Mouse (Mus musculus) small intestine, adult 2 months (tissue): Measurements from ENCODE around the gene Large1.

Source experiments
- CTCF ChIP-seq: fragments of 200-500 bp; IDR thresholded peaks from 2 replicates; pipeline ENCODE4 v1.5.1; 2012; ENCODE audit warnings: low read depth, mild to moderate bottlenecking, control low read depth, inconsistent platforms, low read length, moderate library complexity, mixed read lengths; ENCODE audit not compliant: insufficient replicate concordance, insufficient read length; ENCODE audit errors: extremely low read depth
- POLR2A ChIP-seq: fragments of 200-500 bp; IDR thresholded peaks from 2 replicates; pipeline ENCODE4 v1.6.1; 2012; ENCODE audit warnings: low read depth, mild to moderate bottlenecking, control low read depth, inconsistent platforms, low read length, moderate library complexity

GRCm38 (mm10) chr8:73352301-73353107 is 836 bp downstream of the Large1 start:
- no peak for TF ChIP-seq CTCF
- TF ChIP-seq POLR2A, result no peak
